Mouse (Mus musculus) natural killer cell, adult 2 months (primary cell): ENCODE measurements around the gene Hilpda.

Experiments
- DNase-seq, 2 experiments: peaks; one replicate each; pipeline ENCODE4 v3.0.0; 2022; ENCODE audit warnings: low spot score in 2 of 2

Hilpda gene

DNA sequence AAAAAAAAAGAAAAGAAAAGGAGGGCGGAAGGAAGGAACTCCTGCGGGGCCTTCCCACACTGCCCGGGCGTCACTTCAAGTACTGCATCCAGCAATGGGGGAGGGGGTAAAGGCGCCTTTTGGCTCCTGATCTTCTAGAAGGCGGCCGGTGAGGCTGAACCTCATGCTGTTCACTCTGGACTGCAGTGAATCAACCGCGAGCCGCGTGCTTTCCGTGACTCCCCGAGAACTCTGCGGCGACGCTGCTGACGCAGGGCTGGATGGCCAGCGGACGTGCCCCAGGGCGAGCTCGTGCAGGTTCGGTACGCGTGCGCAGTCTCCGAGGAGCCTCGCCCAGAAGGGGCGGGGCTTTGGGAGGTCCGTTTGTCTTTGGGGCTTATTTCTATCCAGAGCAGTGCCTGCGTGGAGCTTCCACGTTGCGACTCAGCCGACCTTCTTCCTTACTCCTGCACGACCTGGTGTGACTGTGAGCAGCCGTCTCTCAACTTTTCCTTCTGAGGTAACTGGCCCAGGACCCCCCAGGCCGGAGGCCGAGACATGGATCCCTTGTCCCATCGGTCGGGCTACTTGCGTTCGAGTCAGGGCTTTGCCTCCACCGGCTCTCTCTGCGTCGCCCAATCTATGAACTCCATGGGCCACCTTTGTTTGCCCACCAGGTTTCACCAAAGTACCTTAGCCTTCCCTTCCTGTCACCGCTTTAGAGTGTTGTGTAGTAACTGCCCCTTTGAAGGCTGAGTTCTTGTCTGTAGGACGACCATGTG, at the start of gene Hilpda:
Gene Hilpda (plus strand): TSS at position 177 of the 761 bp plus-strand sequence.
- DNase-seq, result peak; percentile 95 to 96

DNA sequence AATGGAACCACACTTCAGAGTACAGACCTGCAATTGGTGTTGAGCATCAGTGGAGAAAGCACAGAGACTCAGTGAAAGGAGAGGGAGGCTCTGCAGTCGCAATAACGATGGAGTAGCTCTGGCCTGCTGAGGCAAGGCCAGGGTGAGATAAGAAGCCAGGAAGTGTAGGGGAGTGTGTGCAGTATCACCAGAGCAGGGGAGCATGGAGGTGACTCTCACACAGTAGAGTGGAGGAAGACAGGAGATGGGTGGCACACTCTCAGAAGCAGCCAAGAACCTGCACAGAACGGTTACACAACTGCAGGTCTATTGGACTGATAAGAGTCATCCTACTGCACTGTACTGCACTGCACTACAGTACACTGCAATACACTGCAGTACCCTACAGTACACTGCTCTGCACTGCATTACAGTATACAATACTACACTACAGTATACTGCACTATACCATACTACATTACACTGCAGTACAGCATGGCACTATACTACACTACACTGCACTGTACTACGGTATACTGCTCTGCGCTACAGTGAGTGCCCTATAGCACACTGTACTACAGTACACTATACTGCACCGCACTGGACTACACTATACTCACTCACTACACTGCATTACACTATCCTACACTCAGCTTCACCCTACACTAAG, 42.9 kb upstream of the Hilpda start:
- no peak for DNase-seq

DNA sequence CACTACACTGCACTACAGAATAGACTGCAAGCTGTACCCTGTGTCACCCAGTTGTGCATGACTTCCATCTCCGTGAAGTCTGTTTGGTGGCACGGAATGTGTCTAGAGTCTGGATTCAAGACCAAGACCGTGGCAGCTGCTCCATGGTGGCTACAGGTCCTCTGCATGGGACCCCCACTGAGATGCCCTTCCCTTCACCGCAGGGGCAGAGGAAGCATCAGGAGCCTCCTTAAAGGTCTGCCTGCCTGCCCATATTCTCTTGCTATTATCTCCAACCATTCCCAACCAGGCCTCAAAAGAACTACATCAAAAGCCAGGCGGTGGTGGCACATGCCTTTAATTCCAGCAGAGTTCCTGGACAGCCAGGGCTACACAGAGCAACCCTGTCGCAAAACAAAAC, 41.9 kb upstream of the Hilpda start:
- DNase-seq, result no peak

DNA sequence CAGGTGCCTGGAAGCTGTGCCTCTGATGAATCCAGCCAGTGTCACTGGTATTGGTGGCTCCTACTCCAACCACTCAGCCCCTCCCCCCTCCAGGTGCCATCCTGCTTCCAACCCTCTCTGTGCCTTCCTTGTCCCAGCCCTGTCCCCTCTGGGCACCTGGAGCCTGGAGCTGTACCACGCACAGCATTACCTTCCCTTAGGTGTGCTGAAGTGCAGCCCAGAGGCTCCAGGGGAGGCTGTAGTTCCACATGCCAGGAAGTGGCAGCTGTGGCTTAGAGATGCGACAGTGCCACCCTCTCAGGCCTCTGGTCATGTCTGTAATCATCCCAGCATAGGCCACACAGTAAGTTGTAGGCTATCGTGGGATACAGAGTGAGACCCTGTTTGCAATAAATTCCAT, 40.5 kb upstream of the Hilpda start:
- DNase-seq, result peak; percentile 44

DNA sequence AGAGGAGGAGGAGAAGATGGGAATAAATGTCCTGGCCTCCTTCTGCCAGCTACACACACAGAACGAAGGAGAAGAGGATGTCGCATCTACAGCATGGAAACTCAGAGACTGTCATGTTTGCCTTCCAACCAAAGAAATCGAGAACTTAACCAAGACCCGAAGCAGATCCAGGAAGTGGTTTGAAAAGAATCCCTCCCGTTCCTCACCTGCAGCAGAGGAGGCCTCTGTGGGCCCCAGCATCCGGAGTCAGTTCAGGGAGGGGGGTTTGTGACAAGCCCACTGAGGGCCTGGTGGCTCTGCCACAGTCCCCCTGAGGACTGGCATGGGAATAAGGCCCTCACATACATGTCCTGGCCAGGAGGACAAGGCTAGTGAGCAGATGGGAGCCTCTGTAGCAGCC, 40.0 kb upstream of the Hilpda start:
- peak; percentile 44 to 58 for DNase-seq

GRCm38 (mm10) chr6:29233710-29234109, 38.6 kb upstream of the Hilpda start:
- no peak for DNase-seq

GRCm38 (mm10) chr6:29234272-29234671, 38.0 kb upstream of the Hilpda start:
- DNase-seq, result peak; percentile 22 to 26

- DNase-seq, result peak; percentile 45 to 70
Measured at GRCm38 (mm10) chr6:29240806-29241205, 31.5 kb upstream of the Hilpda start.

DNA sequence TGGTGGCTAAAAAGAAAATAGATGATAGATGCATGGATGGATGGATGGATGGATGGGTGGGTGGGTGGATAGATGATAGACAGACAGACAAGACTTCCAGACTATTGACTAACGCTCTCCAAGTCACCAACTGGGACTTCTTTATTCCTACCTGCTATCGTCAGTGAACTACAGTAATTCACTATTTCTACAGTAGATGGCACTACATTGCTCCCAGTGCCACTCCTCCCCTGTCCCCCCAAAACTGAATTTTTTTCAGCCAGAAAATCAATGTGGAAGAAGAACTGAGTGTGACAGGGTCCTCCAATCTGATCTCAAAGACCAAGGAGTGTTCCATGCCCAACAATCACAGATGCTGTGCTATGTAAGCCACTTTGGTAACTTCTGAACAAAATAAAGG, 30.6 kb upstream of the Hilpda start:
- DNase-seq, result no peak

GRCm38 (mm10) chr6:29242265-29242664, 30.0 kb upstream of the Hilpda start:
- DNase-seq, result no peak

- DNase-seq, result peak in 1 of 2 experiments; percentile 35
Measured at GRCm38 (mm10) chr6:29245272-29246120, 26.8 kb upstream of the Hilpda start.

DNA sequence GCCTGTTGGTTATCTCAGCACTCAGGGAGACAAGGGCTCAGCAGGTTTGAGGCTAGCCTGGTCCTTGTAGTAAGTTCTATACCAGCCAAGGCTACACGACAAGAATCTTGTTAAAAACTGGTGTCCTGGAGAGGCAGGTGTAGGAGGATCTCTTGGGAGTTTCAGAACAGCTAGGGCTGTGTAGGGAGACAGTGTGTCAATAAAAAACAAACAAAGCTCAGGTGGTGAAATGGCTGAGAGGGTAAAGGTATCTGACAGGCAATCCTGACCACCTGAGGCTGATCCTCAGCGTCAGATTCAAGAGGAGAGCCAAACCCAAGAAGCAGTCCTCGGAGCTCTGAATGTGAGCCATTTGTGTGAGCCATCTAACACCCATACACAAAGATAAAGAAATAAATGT, 26.1 kb upstream of the Hilpda start:
- DNase-seq, result no peak

DNA sequence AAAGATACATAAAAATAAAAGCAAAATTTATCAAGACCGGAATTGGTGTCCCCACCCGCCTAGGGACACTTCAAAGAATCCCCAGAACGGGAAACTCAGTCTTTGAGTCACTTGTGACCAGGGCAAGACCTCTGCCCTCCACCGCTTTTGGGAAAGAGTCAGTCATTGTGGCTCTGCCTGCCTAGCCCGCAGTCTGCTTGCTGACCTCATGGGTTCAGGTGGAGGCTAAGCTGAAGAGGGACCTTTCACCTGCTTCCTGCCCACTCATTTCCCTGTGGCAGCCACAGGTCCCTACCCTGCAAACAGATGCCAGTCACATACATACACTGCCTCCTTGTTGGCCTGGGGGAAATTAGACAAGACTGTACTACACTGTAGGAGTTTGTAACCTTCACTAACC, 25.7 kb upstream of the Hilpda start:
- no peak for DNase-seq

- DNase-seq, result no peak
Measured at GRCm38 (mm10) chr6:29247072-29247471, 25.2 kb upstream of the Hilpda start.

DNA sequence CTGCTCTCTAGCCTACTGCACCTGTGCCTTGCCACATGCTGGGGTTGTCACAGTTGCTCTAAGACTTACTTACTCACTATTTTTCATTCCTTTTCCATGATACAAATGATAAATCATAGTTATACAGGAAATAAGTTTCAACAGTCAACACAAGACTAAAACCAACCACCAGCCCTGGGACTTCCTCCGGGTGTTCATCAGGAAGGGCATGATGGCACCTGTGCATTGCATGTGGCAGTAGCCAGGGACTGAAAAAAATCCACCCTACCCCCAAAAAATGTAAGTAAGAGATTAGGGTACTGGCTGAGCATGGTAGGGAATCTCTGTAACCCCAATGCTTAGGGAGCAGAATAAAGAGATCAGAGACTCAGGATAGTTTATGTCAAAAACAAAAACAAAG, 12.9 kb upstream of the Hilpda start:
- no peak for DNase-seq

DNA sequence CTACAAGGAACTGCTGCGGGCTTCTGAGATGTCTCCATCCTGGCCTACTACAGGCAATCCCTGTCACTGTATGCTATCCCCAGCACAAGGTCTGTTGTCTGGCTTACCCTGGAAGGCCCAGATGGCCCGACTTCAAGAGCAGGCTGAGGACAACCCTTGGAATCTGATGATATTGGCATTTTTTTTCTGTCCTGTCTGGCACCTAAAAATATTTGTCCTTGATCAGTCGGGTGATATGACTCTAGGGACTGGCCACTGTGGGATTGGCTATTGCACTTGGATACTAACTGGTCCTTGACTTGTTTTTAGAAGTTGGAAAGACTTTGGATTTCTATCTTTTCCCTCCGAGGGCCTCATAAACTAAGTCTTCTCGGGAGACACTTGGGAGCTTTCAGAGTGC, 10.5 kb upstream of the Hilpda start:
- no peak for DNase-seq

GRCm38 (mm10) chr6:29263650-29264455, 8.4 kb upstream of the Hilpda start:
- DNase-seq, result no peak

GRCm38 (mm10) chr6:29264456-29264781, 7.9 kb upstream of the Hilpda start:
- DNase-seq, result no peak

DNA sequence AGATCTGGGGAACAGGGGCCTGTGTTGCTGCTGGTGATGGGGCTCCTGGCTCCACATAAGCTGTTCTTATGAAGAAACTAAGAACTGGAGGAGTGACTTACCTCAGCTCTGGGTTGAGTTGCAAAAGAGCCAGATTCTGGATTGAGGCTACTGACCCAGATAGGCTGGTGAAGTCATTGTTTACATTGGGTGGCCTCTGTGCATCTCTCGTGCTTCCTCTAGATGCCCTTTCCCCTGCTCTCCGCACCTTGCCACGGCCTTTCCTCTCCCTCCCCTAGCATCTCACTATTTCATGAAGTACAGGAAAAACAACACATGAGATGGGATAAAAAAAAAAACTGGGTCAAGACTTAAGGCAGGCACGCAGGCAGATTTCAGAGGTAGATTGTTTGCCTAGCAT, 5.4 kb upstream of the Hilpda start:
- no peak for DNase-seq

- DNase-seq, result no peak
Measured at GRCm38 (mm10) chr6:29269006-29269668, 3.2 kb upstream of the Hilpda start.

DNA sequence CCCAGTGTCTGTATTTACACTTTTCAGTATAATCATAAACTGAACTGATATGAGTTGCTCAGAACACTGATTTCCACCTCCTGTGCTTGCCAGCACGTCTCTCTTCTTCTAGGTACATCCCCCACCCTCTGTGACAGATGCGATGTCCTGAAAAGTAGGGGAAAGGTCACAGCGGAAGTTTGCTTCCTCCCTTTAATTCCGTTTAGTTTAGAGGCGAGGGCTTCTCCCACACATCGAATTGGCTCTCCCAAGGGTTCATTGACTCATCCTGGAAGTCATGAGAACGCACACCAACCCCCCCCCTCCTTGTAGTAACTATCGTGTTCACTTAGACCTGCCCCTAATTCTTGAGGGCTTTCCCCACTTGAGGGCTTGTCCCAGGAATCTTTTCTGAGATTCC, 1.3 kb upstream of the Hilpda start:
- peak; percentile 26 to 33 for DNase-seq
